Comparison of ENCODE assay signal across 28 mouse cellular contexts in genomic region chr4:5294030-5294429, GRCm38 (mm10).
DNase-seq lines count a peak whose midpoint lies in the region; ATAC-seq and TF ChIP-seq lines count a peak whose summit lies in the region.
"Had no signal": no experiment of that assay in that cellular context is flagged by ENCODE, and none has a peak within 500 bp of the region (broad histone marks: within the 10 kb centered on the region; RNA-seq: fewer than 3 reads in every experiment).

No protein-coding gene starts in this region.

- H3K36me3 ChIP-seq in intestine, postnatal 0 days (ENCODE audit: control insufficient read depth, insufficient read depth) = no peaks in the 10 kb centered on the region
- H3K36me3 ChIP-seq in intestine, embryonic 16.5 days (ENCODE audit: control insufficient read depth, insufficient read depth, low read length) = no peaks in the 10 kb centered on the region
- no peaks in the 10 kb centered on the region for H3K36me3 ChIP-seq in lung, postnatal 0 days (ENCODE audit: insufficient read depth, low read length)
- no peaks in the 10 kb centered on the region for H3K36me3 ChIP-seq in stomach, postnatal 0 days (ENCODE audit: control insufficient read depth, insufficient read depth, low read length)
- H3K36me3 ChIP-seq: embryonic facial prominence, embryonic 12.5 days; heart, embryonic 10.5 days; hindbrain, embryonic 13.5 days; liver, embryonic 12.5 days; midbrain, embryonic 10.5 days; midbrain, embryonic 15.5 days; stomach, embryonic 15.5 days had no signal

- WGBS in intestine, postnatal 0 days = 87% methylated on average over 1 of the region's 1 CpGs
- 90% methylated on average over 1 of the region's 1 CpGs for WGBS in intestine, embryonic 16.5 days
- 84% methylated on average over 1 of the region's 1 CpGs for WGBS in lung, postnatal 0 days
- WGBS in lung, adult 2 months = 79% methylated on average over 1 of the region's 1 CpGs
- 93% methylated on average over 1 of the region's 1 CpGs for WGBS in stomach, postnatal 0 days

- no peak overlapping the region for H3K9ac ChIP-seq in intestine, postnatal 0 days (ENCODE audit: low read depth, low read length)
- H3K9ac ChIP-seq in intestine, embryonic 16.5 days (ENCODE audit: low read depth, low read length) = no peak overlapping the region
- H3K9ac ChIP-seq in lung, postnatal 0 days (replicated peaks; ENCODE audit: low read depth) = no peak overlapping the region
- H3K9ac ChIP-seq in stomach, postnatal 0 days (ENCODE audit: low read length) = no peak overlapping the region
- H3K9ac ChIP-seq: embryonic facial prominence, embryonic 12.5 days; hindbrain, embryonic 13.5 days; liver, embryonic 12.5 days; liver, postnatal 0 days; midbrain, embryonic 15.5 days; stomach, embryonic 15.5 days had no signal

- no peak overlapping the region for H3K4me3 ChIP-seq in intestine, postnatal 0 days (ENCODE audit: low read depth, low read length)
- H3K4me3 ChIP-seq in intestine, embryonic 16.5 days (ENCODE audit: low read length) = no peak overlapping the region
- H3K4me3 ChIP-seq in lung, postnatal 0 days (ENCODE audit: low read depth, low read length) = no peak overlapping the region
- H3K4me3 ChIP-seq in lung, adult 2 months (replicated peaks; ENCODE audit: extremely low read depth, low read depth, low read length) = no peak overlapping the region
- no peak overlapping the region for H3K4me3 ChIP-seq in stomach, postnatal 0 days (ENCODE audit: low read depth, low read length)
- H3K4me3 ChIP-seq: embryonic facial prominence, embryonic 12.5 days; heart, embryonic 10.5 days; hindbrain, embryonic 13.5 days; liver, embryonic 12.5 days; midbrain, embryonic 10.5 days; midbrain, embryonic 15.5 days; stomach, embryonic 15.5 days had no signal

- no peaks in the 10 kb centered on the region for H3K27me3 ChIP-seq in intestine, postnatal 0 days (replicated peaks; ENCODE audit: control insufficient read depth, insufficient read depth, low read length)
- H3K27me3 ChIP-seq in intestine, embryonic 16.5 days (replicated peaks; ENCODE audit: control insufficient read depth, insufficient read depth, low read length) = no peaks in the 10 kb centered on the region
- no peaks in the 10 kb centered on the region for H3K27me3 ChIP-seq in lung, postnatal 0 days (replicated peaks; ENCODE audit: insufficient read depth, low read length)
- no peaks in the 10 kb centered on the region for H3K27me3 ChIP-seq in stomach, postnatal 0 days (ENCODE audit: control insufficient read depth, insufficient read depth, low read length)
- H3K27me3 ChIP-seq: embryonic facial prominence, embryonic 12.5 days; hindbrain, embryonic 13.5 days; liver, embryonic 12.5 days; midbrain, embryonic 15.5 days; stomach, embryonic 15.5 days had no signal

- H3K4me2 ChIP-seq in intestine, postnatal 0 days (replicated peaks; ENCODE audit: low read depth) = no peak overlapping the region
- H3K4me2 ChIP-seq in intestine, embryonic 16.5 days (ENCODE audit: low read depth, low read length) = no peak overlapping the region
- no peak overlapping the region for H3K4me2 ChIP-seq in lung, postnatal 0 days (replicated peaks; ENCODE audit: low read depth, low read length)
- no peak overlapping the region for H3K4me2 ChIP-seq in stomach, postnatal 0 days (replicated peaks; ENCODE audit: low read depth)
- H3K4me2 ChIP-seq: embryonic facial prominence, embryonic 12.5 days; hindbrain, embryonic 13.5 days; liver, embryonic 12.5 days; midbrain, embryonic 15.5 days; stomach, embryonic 15.5 days had no signal

- no peak for TF ChIP-seq POLR2A in lung, adult 2 months (IDR thresholded peaks at IDR 0.05; ENCODE audit: borderline replicate concordance, extremely low read depth, low read depth, low read length)

- no peaks in the 10 kb centered on the region for H3K9me3 ChIP-seq in intestine, postnatal 0 days (ENCODE audit: control insufficient read depth)
- H3K9me3 ChIP-seq in intestine, embryonic 16.5 days (ENCODE audit: control insufficient read depth, low read length) = no peaks in the 10 kb centered on the region
- no peaks in the 10 kb centered on the region for H3K9me3 ChIP-seq in lung, postnatal 0 days (ENCODE audit: low read length)
- H3K9me3 ChIP-seq in stomach, postnatal 0 days (ENCODE audit: control insufficient read depth, low read length) = no peaks in the 10 kb centered on the region
- H3K9me3 ChIP-seq: embryonic facial prominence, embryonic 12.5 days; heart, embryonic 10.5 days; hindbrain, embryonic 13.5 days; liver, embryonic 12.5 days; midbrain, embryonic 10.5 days; midbrain, embryonic 15.5 days; stomach, embryonic 15.5 days had no signal

- H3K27ac ChIP-seq in intestine, postnatal 0 days (ENCODE audit: low read depth, low read length) = no peak overlapping the region
- no peak overlapping the region for H3K27ac ChIP-seq in intestine, embryonic 16.5 days (ENCODE audit: low read length)
- no peak overlapping the region for H3K27ac ChIP-seq in lung, postnatal 0 days (ENCODE audit: low read length)
- H3K27ac ChIP-seq in stomach, postnatal 0 days (replicated peaks) = no peak overlapping the region
- H3K27ac ChIP-seq: embryonic facial prominence, embryonic 12.5 days; heart, embryonic 10.5 days; hindbrain, embryonic 13.5 days; liver, embryonic 12.5 days; midbrain, embryonic 10.5 days; midbrain, embryonic 15.5 days; stomach, embryonic 15.5 days had no signal

- peak; percentile 18 to 24 for DNase-seq in cerebellum, postnatal 14 days
- DNase-seq in cerebellum, postnatal 4 days (ENCODE audit: low spot score in 2 of 2) = no peak
- DNase-seq in lung, postnatal 0 days (ENCODE audit: low spot score) = no peak
- DNase-seq in lung, adult 2 months = no peak
- DNase-seq in stomach, postnatal 0 days (ENCODE audit: low spot score) = no peak
- no peak for DNase-seq in layer of hippocampus, postnatal 14 days (ENCODE audit: low spot score in 2 of 2)
- DNase-seq: adrenal gland, postnatal 14 days; cerebellum, adult 18-20 months; cerebellum, postnatal 25 days; embryo, embryonic 11 days; gastrocnemius, postnatal 10 days; heart, postnatal 36 days; kidney, adult 18-20 months; kidney, postnatal 4 days; liver, postnatal 0 days; right cerebral cortex, postnatal 25 days; thymus, adult 2 months; thymus, postnatal 36 days had no signal

- no peak for ATAC-seq in intestine, postnatal 0 days
- no peak for ATAC-seq in intestine, embryonic 16.5 days
- ATAC-seq in lung, postnatal 0 days = no peak
- no peak for ATAC-seq in stomach, postnatal 0 days (ENCODE audit: low FRiP score, low TSS enrichment)
- ATAC-seq: forebrain, embryonic 14.5 days; liver, embryonic 12.5 days; liver, postnatal 0 days; midbrain, embryonic 15.5 days had no signal

- peak; percentile 47 for TF ChIP-seq CTCF in intestine, postnatal 0 days (IDR thresholded peaks at IDR 0.05; ENCODE audit: low read depth)
- peak; percentile 11; the same call in 1 of the 2 replicates for TF ChIP-seq CTCF in lung, postnatal 0 days (IDR thresholded peaks at IDR 0.05)
- no peak for TF ChIP-seq CTCF in lung, adult 2 months (IDR thresholded peaks at IDR 0.05; ENCODE audit: insufficient read depth, low read length)
- peak; percentile 38 for TF ChIP-seq CTCF in stomach, postnatal 0 days (IDR thresholded peaks at IDR 0.05; ENCODE audit: low read depth)

- H3K4me1 ChIP-seq in intestine, postnatal 0 days (replicated peaks; ENCODE audit: control insufficient read depth, insufficient read depth, low read length) = no peaks in the 10 kb centered on the region
- no peaks in the 10 kb centered on the region for H3K4me1 ChIP-seq in intestine, embryonic 16.5 days (ENCODE audit: control insufficient read depth, insufficient read depth, low read length)
- no peaks in the 10 kb centered on the region for H3K4me1 ChIP-seq in lung, postnatal 0 days (ENCODE audit: insufficient read depth, low read depth, low read length)
- H3K4me1 ChIP-seq in lung, adult 2 months (ENCODE audit: control insufficient read depth, insufficient read depth, low read length) = no peaks in the 10 kb centered on the region
- H3K4me1 ChIP-seq in stomach, postnatal 0 days (replicated peaks; ENCODE audit: control insufficient read depth, insufficient read depth) = no peaks in the 10 kb centered on the region
- H3K4me1 ChIP-seq: embryonic facial prominence, embryonic 12.5 days; heart, embryonic 10.5 days; hindbrain, embryonic 13.5 days; liver, embryonic 12.5 days; midbrain, embryonic 10.5 days; midbrain, embryonic 15.5 days; stomach, embryonic 15.5 days had no signal

- no peak for TF ChIP-seq EP300 in lung, postnatal 0 days (IDR thresholded peaks at IDR 0.05)
- TF ChIP-seq EP300 in stomach, postnatal 0 days (optimal IDR thresholded peaks at IDR 0.05) = no peak

Comparison
In these comparisons a context has a peak if more than half of its experiments do, and no peak if none do; other contexts are left out.
1. DNase-seq: peak in cerebellum, postnatal 14 days (2 of 2); none in cerebellum, postnatal 4 days (0 of 2), lung, postnatal 0 days (single experiment), lung, adult 2 months (single experiment), stomach, postnatal 0 days (single experiment) and layer of hippocampus, postnatal 14 days (0 of 2).